Mouse (Mus musculus) liver, embryonic 14.5 days (tissue): Measurements from ENCODE around the gene Pigk.

Experiments
- CTCF ChIP-seq: IDR thresholded peaks from 2 replicates; pipeline ENCODE4 v1.5.1; 2016; ENCODE audit warnings: antibody characterized with exemption, low read depth, control low read depth
- EP300 ChIP-seq: IDR thresholded peaks from 2 replicates; pipeline ENCODE4 v1.6.1; 2016; ENCODE audit warnings: antibody characterized with exemption, low read depth

DNA sequence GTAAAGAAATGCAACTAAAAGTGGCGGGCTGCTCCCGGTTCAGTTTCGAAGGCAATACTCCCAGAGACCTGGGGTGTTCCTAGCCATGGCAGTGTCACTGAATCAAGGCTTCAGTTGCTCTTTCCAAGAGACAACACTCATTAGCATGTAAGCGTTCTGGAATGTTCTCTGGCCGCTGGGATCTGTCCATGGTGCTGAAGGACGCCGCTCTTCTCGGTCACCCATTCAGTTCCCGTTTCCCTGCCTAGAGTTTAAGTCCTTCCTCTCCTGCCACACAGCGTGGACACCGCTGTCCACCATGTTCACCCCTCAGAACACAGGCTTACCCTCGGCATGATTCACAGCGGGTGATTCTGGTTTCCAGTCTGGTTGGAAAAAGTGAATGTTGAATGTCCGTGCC, 107.3 kb downstream of the Pigk start:
- TF ChIP-seq EP300 (no peak), CTCF (no peak)
